Mouse (Mus musculus): ENCODE results near the gene Olfr270. TPM values are rescaled to one million over a fixed set of nuclear protein-coding genes. Genes with fewer than 3 reads are reported as not detected.

Olfr270 gene
- not detected for total RNA-seq (2021)
- long read RNA-seq, experiment 1 = 0 reads
- long read RNA-seq, experiment 2 = 0 reads

GRCm38 (mm10) chr4:52964247-52964646 is at the start of gene Olfr270:
Gene Olfr270, plus strand, starts transcription at chr4:52964547.
- no peak for DNase-seq

- DNase-seq = no peak
Measured at GRCm38 (mm10) chr4:52916659-52917310, 47.6 kb upstream of the Olfr270 start.

- no peak for DNase-seq
Measured at GRCm38 (mm10) chr4:52917311-52917688, 47.0 kb upstream of the Olfr270 start.

- no peak for DNase-seq
Measured at GRCm38 (mm10) chr4:52919078-52919477, 45.3 kb upstream of the Olfr270 start, which contains the start of gene Olfr272. Gene Olfr272, minus strand, starts transcription at chr4:52919178.

- no peak for DNase-seq
Measured at GRCm38 (mm10) chr4:52930480-52930879, 33.9 kb upstream of the Olfr270 start.

- no peak for DNase-seq
Measured at GRCm38 (mm10) chr4:52946665-52947064, 17.7 kb upstream of the Olfr270 start.

GRCm38 (mm10) chr4:52949005-52949404 is 15.3 kb upstream of the Olfr270 start:
- no peak for DNase-seq

GRCm38 (mm10) chr4:52958693-52959092 is 5.7 kb upstream of the Olfr270 start:
- no peak for DNase-seq

- no peak for DNase-seq
Measured at GRCm38 (mm10) chr4:52985216-52985615, 20.9 kb downstream of the Olfr270 start.

- DNase-seq = no peak
Measured at GRCm38 (mm10) chr4:52986266-52986665, 21.9 kb downstream of the Olfr270 start.

- DNase-seq = no peak
Measured at GRCm38 (mm10) chr4:52989248-52989647, 24.9 kb downstream of the Olfr270 start, which contains the start of gene Nipsnap3a. Gene Nipsnap3a, plus strand, starts transcription at chr4:52989272.

- peak; percentile 77 for DNase-seq
Measured at GRCm38 (mm10) chr4:52999449-52999848, 35.1 kb downstream of the Olfr270 start.

GRCm38 (mm10) chr4:53000154-53000553 is 35.8 kb downstream of the Olfr270 start:
- DNase-seq = no peak

- no peak for DNase-seq
Measured at GRCm38 (mm10) chr4:53009183-53009582, 44.8 kb downstream of the Olfr270 start.

GRCm38 (mm10) chr4:53009871-53010270 is 45.5 kb downstream of the Olfr270 start:
- DNase-seq = no peak

GRCm38 (mm10) chr4:53011732-53012361 is 47.5 kb downstream of the Olfr270 start, which contains the start of gene Nipsnap3b:
Gene Nipsnap3b, plus strand, starts transcription at chr4:53011880.
- DNase-seq = peak; percentile 97

GRCm38 (mm10) chr4:53014421-53014820 is 50.1 kb downstream of the Olfr270 start:
- DNase-seq = no peak

- no peak for DNase-seq
Measured at GRCm38 (mm10) chr4:53015024-53015423, 50.7 kb downstream of the Olfr270 start.

- no peak for DNase-seq
Measured at GRCm38 (mm10) chr4:53018392-53018791, 54.0 kb downstream of the Olfr270 start.
